Mouse (Mus musculus): ENCODE results near the gene Cacna1c. TPM values are rescaled to one million over a fixed set of nuclear protein-coding genes. Genes with fewer than 3 reads are reported as not detected.

The Cacna1c gene
- total RNA-seq, 1 experiment = 0.98 TPM

DNA sequence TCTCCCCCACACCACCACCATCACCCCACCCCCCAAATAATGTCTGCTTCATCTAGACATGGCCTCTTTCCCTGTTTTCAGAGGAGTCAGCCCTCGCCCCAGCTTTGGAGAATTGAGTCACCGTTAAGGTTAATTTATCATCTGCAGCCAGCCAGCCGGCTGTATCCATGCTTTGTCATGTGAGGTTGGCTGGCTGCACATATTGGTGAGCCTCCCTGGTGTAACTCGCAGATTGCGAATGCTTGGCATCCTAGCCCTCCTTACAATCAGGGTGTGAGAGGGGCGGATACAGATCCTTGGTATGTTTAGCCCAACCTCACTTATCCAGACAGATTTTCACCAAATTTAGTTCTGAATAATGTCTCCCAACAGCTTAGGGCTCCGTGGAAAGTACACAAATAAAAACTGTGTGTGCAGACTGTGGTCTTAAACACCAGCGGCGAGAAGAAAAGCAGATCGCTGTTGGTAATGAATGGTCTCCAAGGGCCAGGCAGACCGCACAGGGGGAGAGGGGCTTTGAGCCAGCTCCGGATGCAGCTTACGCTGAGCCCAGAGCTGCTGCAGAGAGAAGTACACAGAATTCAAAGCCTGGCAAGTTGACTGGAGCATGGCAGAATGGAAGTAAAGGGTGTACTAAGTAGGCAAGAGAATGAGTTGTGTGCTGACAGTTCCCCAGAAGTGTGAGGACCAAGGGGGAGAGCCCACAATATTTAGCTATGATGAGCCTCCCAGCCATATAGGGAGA, 28.4 kb upstream of the Cacna1c start:
- in situ Hi-C loops (cut with MboI; ENCODE audit: low sequenced_read_pairs in 2 of 2, unreplicated experiment in 2 of 2) = loop anchor here (5.0 to 10.0 kb wide), 3 partner anchors 108 to 213 kb away; partner anchors contain the start of gene Lrtm2 (in 1 of the 2)
- no peak overlapping the region for H3K4me3 ChIP-seq (ENCODE audit: insufficient read depth in 1 of 2, low read depth in 1 of 2, low read length in 2 of 2, poor library complexity in 1 of 2, severe bottlenecking in 1 of 2)
- DNase-seq (ENCODE audit: low read depth, low spot score) = no peak

DNA sequence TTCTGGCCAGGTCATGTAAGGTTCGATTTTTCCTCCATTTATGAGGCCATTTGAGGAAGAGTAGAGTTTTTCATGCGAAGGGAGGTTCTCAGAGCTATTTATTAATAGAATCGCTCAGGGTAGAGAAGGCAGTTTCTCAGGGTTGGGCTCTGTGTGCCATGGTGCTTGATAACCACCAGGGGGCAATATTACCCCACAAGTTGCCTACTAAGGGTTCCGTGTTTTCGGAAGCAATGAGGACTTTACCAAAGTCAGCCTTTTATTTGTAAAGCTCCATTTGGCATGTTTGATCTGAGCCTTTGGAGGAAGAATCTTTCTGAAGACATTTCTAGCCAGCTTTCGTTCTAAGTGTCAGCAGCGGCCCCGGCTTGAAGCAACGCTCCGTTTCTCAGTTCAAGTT, 24.1 kb upstream of the Cacna1c start:
- H3K4me1 ChIP-seq (ENCODE audit: control insufficient read depth in 2 of 2, insufficient read depth in 2 of 2, low read length in 2 of 2, poor library complexity in 1 of 2) = no peaks in the 10 kb centered on the region
- peaks cover 3% of the 10 kb centered on the region; the same call in 1 of the 2 replicates for H3K36me3 ChIP-seq (ENCODE audit: control insufficient read depth, insufficient read depth, low read length, poor library complexity, severe bottlenecking)
- H3K9ac ChIP-seq (ENCODE audit: insufficient read depth, low read depth, low read length, poor library complexity, severe bottlenecking) = no peak overlapping the region
- H3K9me3 ChIP-seq (ENCODE audit: control insufficient read depth, insufficient read depth, low read depth, low read length) = no peaks in the 10 kb centered on the region
- no peak overlapping the region for H3K4me3 ChIP-seq (ENCODE audit: insufficient read depth in 1 of 2, low read depth in 1 of 2, low read length in 2 of 2, poor library complexity in 1 of 2, severe bottlenecking in 1 of 2)
- H3K27ac ChIP-seq (ENCODE audit: insufficient read depth, low read depth, low read length, poor library complexity, severe bottlenecking) = no peak overlapping the region
- no peak for TF ChIP-seq MAFK (IDR thresholded peaks at IDR 0.05; ENCODE audit: insufficient read depth, low read depth, low read length)
- TF ChIP-seq ZC3H11A (IDR thresholded peaks at IDR 0.05; ENCODE audit: borderline replicate concordance, low read depth, low read length) = peak; percentile 98
- peak; percentile 41 for DNase-seq (ENCODE audit: low read depth, low spot score)
- in situ Hi-C loops (cut with MboI; ENCODE audit: low sequenced_read_pairs in 2 of 2, unreplicated experiment in 2 of 2) = loop anchor here (5.0 to 10.0 kb wide), 2 partner anchors 112 to 125 kb away; partner anchors contain the start of gene Lrtm2 (in 1 of the 2)

More for the DNA sequence above, 28.4 kb upstream of the Cacna1c start:
- Histone ChIP-seq H3K9ac (ENCODE audit: insufficient read depth, low read depth, low read length, poor library complexity, severe bottlenecking) (no peak overlapping the region), H3K36me3 (ENCODE audit: control insufficient read depth, insufficient read depth, low read length, poor library complexity, severe bottlenecking) (peaks cover 1% of the 10 kb centered on the region; the same call in 1 of the 2 replicates), H3K9me3 (ENCODE audit: control insufficient read depth, insufficient read depth, low read depth, low read length) (no peaks in the 10 kb centered on the region), H3K4me1 (ENCODE audit: control insufficient read depth in 2 of 2, insufficient read depth in 2 of 2, low read length in 2 of 2, poor library complexity in 1 of 2) (no peaks in the 10 kb centered on the region), H3K27ac (ENCODE audit: insufficient read depth, low read depth, low read length, poor library complexity, severe bottlenecking) (no peak overlapping the region)
- TF ChIP-seq ZNF384 (IDR thresholded peaks at IDR 0.05; ENCODE audit: low read depth, low read length) = no peak
- no peak for TF ChIP-seq MAFK (IDR thresholded peaks at IDR 0.05; ENCODE audit: insufficient read depth, low read depth, low read length)
- no peak for TF ChIP-seq HCFC1 (IDR thresholded peaks at IDR 0.05; ENCODE audit: borderline replicate concordance, insufficient read depth, low read length)
- no peak for TF ChIP-seq ZC3H11A (IDR thresholded peaks at IDR 0.05; ENCODE audit: borderline replicate concordance, low read depth, low read length)
- TF ChIP-seq CHD2 (IDR thresholded peaks at IDR 0.05; ENCODE audit: low read depth, low read length) = no peak

- TF ChIP-seq ZNF384 (IDR thresholded peaks at IDR 0.05; ENCODE audit: low read depth, low read length) (no peak), ZC3H11A (IDR thresholded peaks at IDR 0.05; ENCODE audit: borderline replicate concordance, low read depth, low read length) (no peak), MAFK (IDR thresholded peaks at IDR 0.05; ENCODE audit: insufficient read depth, low read depth, low read length) (no peak), HCFC1 (IDR thresholded peaks at IDR 0.05; ENCODE audit: borderline replicate concordance, insufficient read depth, low read length) (no peak), CHD2 (IDR thresholded peaks at IDR 0.05; ENCODE audit: low read depth, low read length) (no peak)
- in situ Hi-C loops (cut with MboI; ENCODE audit: low sequenced_read_pairs in 2 of 2, unreplicated experiment in 2 of 2) = no loop called here
- Histone ChIP-seq H3K9me3 (ENCODE audit: control insufficient read depth, insufficient read depth, low read depth, low read length) (no peaks in the 10 kb centered on the region), H3K36me3 (ENCODE audit: control insufficient read depth, insufficient read depth, low read length, poor library complexity, severe bottlenecking) (peaks cover 5% of the 10 kb centered on the region; the same call in 1 of the 2 replicates), H3K9ac (ENCODE audit: insufficient read depth, low read depth, low read length, poor library complexity, severe bottlenecking) (no peak overlapping the region), H3K4me1 (ENCODE audit: control insufficient read depth in 2 of 2, insufficient read depth in 2 of 2, low read length in 2 of 2, poor library complexity in 1 of 2) (no peaks in the 10 kb centered on the region), H3K27ac (ENCODE audit: insufficient read depth, low read depth, low read length, poor library complexity, severe bottlenecking) (no peak overlapping the region), H3K4me3 (ENCODE audit: insufficient read depth in 1 of 2, low read depth in 1 of 2, low read length in 2 of 2, poor library complexity in 1 of 2, severe bottlenecking in 1 of 2) (no peak overlapping the region)
- no peak for DNase-seq (ENCODE audit: low read depth, low spot score)
Measured at GRCm38 (mm10) chr6:119219237-119219870, 23.1 kb upstream of the Cacna1c start.

DNA sequence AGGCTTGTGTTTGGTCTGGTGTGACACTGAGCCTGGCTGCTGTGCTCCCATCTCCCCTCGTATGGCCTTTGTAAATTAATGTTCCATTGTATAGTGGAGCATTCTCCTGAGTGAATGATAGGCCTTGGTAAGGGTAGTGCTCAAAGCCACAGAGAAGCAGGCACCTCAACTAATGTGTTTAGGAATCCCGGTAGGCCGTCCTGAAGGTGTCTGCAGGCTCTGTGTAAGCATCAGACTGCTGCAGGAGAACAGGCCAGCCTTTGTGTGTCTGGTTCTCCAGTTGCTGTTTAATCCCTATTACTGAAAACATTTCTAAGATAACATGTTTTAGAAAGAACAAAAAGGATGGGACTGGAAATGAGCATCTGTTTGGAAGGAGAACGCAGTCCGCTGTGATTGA, 22.4 kb upstream of the Cacna1c start:
- H3K36me3 ChIP-seq (ENCODE audit: control insufficient read depth, insufficient read depth, low read length, poor library complexity, severe bottlenecking) = peaks cover 8% of the 10 kb centered on the region; the same call in 1 of the 2 replicates
- no peak overlapping the region for H3K27ac ChIP-seq (ENCODE audit: insufficient read depth, low read depth, low read length, poor library complexity, severe bottlenecking)
- H3K4me3 ChIP-seq (ENCODE audit: insufficient read depth in 1 of 2, low read depth in 1 of 2, low read length in 2 of 2, poor library complexity in 1 of 2, severe bottlenecking in 1 of 2) = no peak overlapping the region
- no peaks in the 10 kb centered on the region for H3K9me3 ChIP-seq (ENCODE audit: control insufficient read depth, insufficient read depth, low read depth, low read length)
- in situ Hi-C loops (cut with MboI; ENCODE audit: low sequenced_read_pairs in 2 of 2, unreplicated experiment in 2 of 2) = no loop called here
- TF ChIP-seq MAFK (IDR thresholded peaks at IDR 0.05; ENCODE audit: insufficient read depth, low read depth, low read length) (no peak), ZC3H11A (IDR thresholded peaks at IDR 0.05; ENCODE audit: borderline replicate concordance, low read depth, low read length) (no peak), HCFC1 (IDR thresholded peaks at IDR 0.05; ENCODE audit: borderline replicate concordance, insufficient read depth, low read length) (no peak), ZNF384 (IDR thresholded peaks at IDR 0.05; ENCODE audit: low read depth, low read length) (no peak), CHD2 (IDR thresholded peaks at IDR 0.05; ENCODE audit: low read depth, low read length) (no peak)
- H3K4me1 ChIP-seq (ENCODE audit: control insufficient read depth in 2 of 2, insufficient read depth in 2 of 2, low read length in 2 of 2, poor library complexity in 1 of 2) = no peaks in the 10 kb centered on the region
- H3K9ac ChIP-seq (ENCODE audit: insufficient read depth, low read depth, low read length, poor library complexity, severe bottlenecking) = no peak overlapping the region
- no peak for DNase-seq (ENCODE audit: low read depth, low spot score)
